Mouse (Mus musculus): Measurements from ENCODE around the gene Mymk. TPM values are rescaled to one million over a fixed set of nuclear protein-coding genes. Genes with fewer than 3 reads are reported as not detected.
A peak's percentile ranks its signal among the peaks of the same experiment; 100 is the strongest.

Mymk gene
- polyA plus RNA-seq, 1 experiment: not detected

DNA sequence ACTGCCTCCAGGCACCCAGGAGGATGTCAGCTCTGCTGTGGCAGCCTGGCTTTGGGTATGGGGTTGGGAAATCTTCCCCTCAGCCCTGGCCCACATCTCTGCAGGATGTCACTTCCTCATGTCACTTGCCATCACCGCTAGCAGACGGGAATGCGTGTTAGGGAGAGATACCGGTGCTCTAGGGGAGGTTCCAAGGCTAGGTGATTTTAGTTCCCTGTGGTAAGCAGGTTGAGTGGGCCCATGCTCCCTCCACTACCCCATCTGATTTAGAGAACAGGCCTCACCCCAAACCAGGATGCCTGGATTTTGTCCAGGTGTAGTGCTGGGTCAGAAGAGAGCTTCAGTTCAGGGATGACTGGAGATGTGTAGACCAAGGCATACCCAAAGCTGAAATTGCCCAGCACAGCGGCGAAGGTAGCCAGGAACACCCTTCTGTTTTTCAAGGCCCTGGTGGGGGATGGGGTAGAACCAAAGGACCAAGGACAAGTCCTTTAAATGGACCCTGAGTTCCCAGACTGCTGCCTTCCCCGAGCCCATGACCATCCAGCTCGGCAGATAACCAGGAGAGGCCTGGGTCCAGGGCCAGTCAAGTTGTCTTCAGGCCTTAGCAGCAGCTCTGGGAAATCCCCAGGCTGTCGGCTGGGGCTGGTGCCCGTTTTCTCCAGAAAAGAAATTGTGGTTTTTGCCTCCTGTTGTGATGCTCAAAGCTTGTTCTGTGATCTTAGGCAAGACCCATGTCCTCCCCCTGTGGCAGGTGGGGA is 44.9 kb downstream of the Mymk start:
- Histone ChIP-seq H3K27ac (ENCODE audit: insufficient read depth, low read depth, low read length) (peak overlapping the region; percentile 62), H3K4me1 (ENCODE audit: control insufficient read depth, insufficient read depth, low read length) (peaks cover 33% of the 10 kb centered on the region), H3K4me3 (ENCODE audit: insufficient read depth, low read length) (peak overlapping the region; percentile 64)
- TF ChIP-seq POLR2A (IDR thresholded peaks at IDR 0.05; ENCODE audit: borderline replicate concordance, low read depth, low read length): no peak; the same call in 1 of the 2 replicates
- TF ChIP-seq CTCF (IDR thresholded peaks at IDR 0.05; ENCODE audit: low read depth, low read length): no peak

DNA sequence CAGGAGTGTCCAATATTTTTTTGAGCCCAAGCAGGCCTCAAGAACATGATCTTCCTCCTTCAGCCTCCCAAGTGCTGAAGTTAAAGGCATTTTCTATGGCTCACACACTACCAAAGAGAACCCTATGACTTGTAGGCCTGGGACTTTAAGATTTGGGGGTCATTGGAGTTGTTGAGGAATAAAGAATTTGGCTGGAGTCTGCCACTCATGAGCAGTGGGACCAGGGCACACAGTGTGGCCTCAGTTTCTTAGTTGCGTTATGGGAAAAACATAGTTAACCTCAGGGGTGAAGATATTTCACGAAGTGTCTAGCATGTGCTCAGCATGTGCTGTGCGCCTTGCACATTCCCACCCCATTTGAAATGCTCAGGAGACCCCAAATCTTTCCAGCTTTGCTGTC is 45.6 kb downstream of the Mymk start:
- peaks cover 33% of the 10 kb centered on the region for H3K4me1 ChIP-seq (ENCODE audit: control insufficient read depth, insufficient read depth, low read length)
- H3K27ac ChIP-seq (ENCODE audit: insufficient read depth, low read depth, low read length): peak overlapping the region; percentile 59
- TF ChIP-seq POLR2A (IDR thresholded peaks at IDR 0.05; ENCODE audit: borderline replicate concordance, low read depth, low read length): no peak
- no peak for TF ChIP-seq CTCF (IDR thresholded peaks at IDR 0.05; ENCODE audit: low read depth, low read length)
- peak overlapping the region; percentile 64 for H3K4me3 ChIP-seq (ENCODE audit: insufficient read depth, low read length)

DNA sequence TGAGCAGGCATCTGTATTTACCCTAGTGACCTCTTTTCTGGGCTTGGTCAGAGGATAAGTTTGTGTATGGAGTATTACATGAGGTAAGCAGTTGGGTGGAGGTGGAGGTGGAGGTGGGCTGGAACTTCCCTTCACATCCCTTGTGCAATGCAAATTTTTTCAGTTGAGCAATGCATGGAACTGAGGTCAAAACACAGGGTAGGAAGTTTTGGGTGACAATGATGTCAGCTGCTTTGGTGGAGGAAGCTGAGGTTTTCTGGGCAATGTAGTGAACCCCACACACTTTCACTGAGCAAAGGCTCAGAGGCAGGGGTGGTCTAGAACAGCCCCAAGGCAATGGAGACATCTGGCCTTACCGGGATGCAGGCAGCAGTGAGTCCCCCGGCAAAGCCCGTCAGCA is 46.4 kb downstream of the Mymk start:
- peak overlapping the region; percentile 59 for H3K27ac ChIP-seq (ENCODE audit: insufficient read depth, low read depth, low read length)
- peak overlapping the region; percentile 12; the same call in 1 of the 2 replicates for H3K4me3 ChIP-seq (ENCODE audit: insufficient read depth, low read length)
- peaks cover 31% of the 10 kb centered on the region for H3K4me1 ChIP-seq (ENCODE audit: control insufficient read depth, insufficient read depth, low read length)
- TF ChIP-seq POLR2A (IDR thresholded peaks at IDR 0.05; ENCODE audit: borderline replicate concordance, low read depth, low read length) (no peak), CTCF (IDR thresholded peaks at IDR 0.05; ENCODE audit: low read depth, low read length) (no peak)

DNA sequence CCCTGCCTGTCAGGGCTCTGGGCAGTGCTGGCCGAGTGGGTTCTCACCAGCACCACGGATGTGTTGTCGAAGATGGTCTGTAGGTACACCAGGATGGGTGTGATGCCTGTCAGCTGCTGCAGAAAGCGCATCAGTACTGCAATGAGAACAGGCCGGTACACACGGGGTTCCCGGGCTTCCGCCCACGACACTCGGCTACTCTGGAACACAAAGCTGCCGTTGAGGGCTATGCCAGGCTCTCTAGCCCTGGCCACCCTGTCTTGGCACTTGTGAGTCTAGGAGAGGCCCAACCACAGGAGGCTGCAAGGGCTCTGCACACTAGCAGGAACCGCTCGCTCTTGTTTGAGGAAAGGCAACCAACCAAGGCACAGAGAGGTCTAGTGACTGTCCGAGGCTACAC is 47.8 kb downstream of the Mymk start:
- peaks cover 23% of the 10 kb centered on the region for H3K4me1 ChIP-seq (ENCODE audit: control insufficient read depth, insufficient read depth, low read length)
- no peak for TF ChIP-seq POLR2A (IDR thresholded peaks at IDR 0.05; ENCODE audit: borderline replicate concordance, low read depth, low read length)
- H3K4me3 ChIP-seq (ENCODE audit: insufficient read depth, low read length): no peak overlapping the region
- H3K27ac ChIP-seq (ENCODE audit: insufficient read depth, low read depth, low read length): no peak overlapping the region

DNA sequence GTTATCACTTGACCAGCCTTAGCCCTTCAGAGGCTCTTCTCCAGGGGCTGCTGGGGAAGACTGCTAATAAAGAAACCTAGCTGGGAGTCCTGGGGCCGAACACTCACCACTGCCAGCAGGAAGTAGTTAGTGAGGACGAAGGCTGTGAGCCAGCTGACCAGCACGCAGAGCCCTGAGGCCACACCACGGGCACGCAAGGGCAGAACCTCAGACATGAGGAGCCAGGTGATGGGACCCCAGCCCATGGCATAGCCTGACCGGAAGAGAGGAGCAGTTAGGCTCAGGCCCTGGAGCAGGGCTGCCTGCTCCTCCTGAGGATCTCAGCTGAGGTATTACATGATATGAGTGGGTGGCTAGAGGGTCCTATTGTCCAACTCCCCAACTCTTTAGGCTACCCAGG is 49.4 kb downstream of the Mymk start:
- Histone ChIP-seq H3K27ac (ENCODE audit: insufficient read depth, low read depth, low read length) (no peak overlapping the region), H3K4me3 (ENCODE audit: insufficient read depth, low read length) (no peak overlapping the region), H3K4me1 (ENCODE audit: control insufficient read depth, insufficient read depth, low read length) (peaks cover 17% of the 10 kb centered on the region)
- no peak for TF ChIP-seq POLR2A (IDR thresholded peaks at IDR 0.05; ENCODE audit: borderline replicate concordance, low read depth, low read length)
- TF ChIP-seq CTCF (IDR thresholded peaks at IDR 0.05; ENCODE audit: low read depth, low read length): no peak

DNA sequence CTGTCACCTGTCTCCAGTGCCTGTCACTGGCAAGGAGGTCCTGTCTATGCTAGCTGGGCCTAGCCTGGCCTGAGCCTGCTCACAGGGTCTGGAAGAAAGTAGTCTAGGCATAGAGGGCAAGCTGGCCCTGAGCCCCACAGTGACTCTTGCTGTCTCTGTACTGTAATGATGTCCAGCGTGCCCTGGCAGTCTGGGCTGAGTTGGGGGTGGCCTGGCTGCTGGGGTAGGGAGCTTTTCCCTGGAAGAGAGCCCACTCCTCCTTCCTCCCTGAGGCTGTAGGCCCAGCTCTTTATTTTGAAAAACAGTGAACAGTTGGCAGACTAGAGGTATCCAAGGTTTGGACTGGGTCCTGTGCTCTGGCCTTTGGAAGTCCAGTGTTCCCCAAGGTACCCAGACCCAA is 50.9 kb downstream of the Mymk start:
- H3K4me3 ChIP-seq (ENCODE audit: insufficient read depth, low read length): no peak overlapping the region
- peaks cover 12% of the 10 kb centered on the region for H3K4me1 ChIP-seq (ENCODE audit: control insufficient read depth, insufficient read depth, low read length)
- no peak overlapping the region for H3K27ac ChIP-seq (ENCODE audit: insufficient read depth, low read depth, low read length)
- TF ChIP-seq CTCF (IDR thresholded peaks at IDR 0.05; ENCODE audit: low read depth, low read length): no peak
- no peak for TF ChIP-seq POLR2A (IDR thresholded peaks at IDR 0.05; ENCODE audit: borderline replicate concordance, low read depth, low read length)

DNA sequence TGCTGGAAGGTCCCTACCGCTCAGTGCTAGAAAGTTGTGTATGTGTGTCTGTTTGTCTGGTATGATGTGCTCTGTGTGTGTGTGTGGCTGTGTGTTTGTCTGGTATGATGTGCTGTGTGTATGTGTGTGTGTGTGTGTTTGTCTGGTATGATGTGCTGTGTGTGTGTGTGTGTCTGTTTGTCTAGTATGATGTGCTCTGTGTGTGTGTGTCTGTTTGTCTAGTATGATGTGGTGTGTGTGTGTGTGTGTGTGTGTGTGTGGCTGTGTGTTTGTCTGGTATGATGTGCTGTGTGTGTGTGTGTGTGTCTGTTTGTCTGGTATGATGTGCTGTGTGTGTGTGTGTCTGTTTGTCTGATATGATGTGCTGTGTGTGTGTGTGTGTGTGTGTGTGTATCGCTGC is 52.4 kb downstream of the Mymk start:
- no peaks in the 10 kb centered on the region for H3K4me1 ChIP-seq (ENCODE audit: control insufficient read depth, insufficient read depth, low read length)
- no peak overlapping the region for H3K27ac ChIP-seq (ENCODE audit: insufficient read depth, low read depth, low read length)
- TF ChIP-seq POLR2A (IDR thresholded peaks at IDR 0.05; ENCODE audit: borderline replicate concordance, low read depth, low read length) (no peak), CTCF (IDR thresholded peaks at IDR 0.05; ENCODE audit: low read depth, low read length) (no peak)
- H3K4me3 ChIP-seq (ENCODE audit: insufficient read depth, low read length): no peak overlapping the region

DNA sequence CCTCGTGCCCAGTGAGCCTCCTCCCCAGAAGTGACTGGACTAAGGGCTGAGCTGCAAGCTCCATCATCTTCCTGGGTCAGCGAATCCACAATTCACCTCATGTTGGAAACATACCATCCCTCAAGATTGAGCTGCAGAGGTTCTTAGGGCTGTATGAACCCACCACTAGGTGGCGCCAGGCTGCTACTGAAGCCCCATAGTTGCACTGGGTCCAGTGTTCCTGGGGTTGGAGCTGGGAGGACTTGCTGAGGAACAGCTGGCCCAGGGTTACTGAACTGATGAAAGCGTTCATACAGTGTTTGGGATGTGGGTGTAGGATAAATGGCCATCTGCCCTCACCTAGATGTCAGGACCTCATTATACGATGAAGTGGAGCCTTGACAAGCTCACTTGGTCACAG is 54.2 kb downstream of the Mymk start:
- TF ChIP-seq POLR2A (IDR thresholded peaks at IDR 0.05; ENCODE audit: borderline replicate concordance, low read depth, low read length): no peak
- TF ChIP-seq CTCF (IDR thresholded peaks at IDR 0.05; ENCODE audit: low read depth, low read length): peak; percentile 95
- H3K4me3 ChIP-seq (ENCODE audit: insufficient read depth, low read length): no peak overlapping the region

More for the DNA sequence above, 54.2 kb downstream of the Mymk start:
- Histone ChIP-seq H3K4me1 (ENCODE audit: control insufficient read depth, insufficient read depth, low read length) (no peaks in the 10 kb centered on the region), H3K27ac (ENCODE audit: insufficient read depth, low read depth, low read length) (no peak overlapping the region)

Other genes starting within 250 kb of the Mymk start
- gene Abo, start 207.2 kb downstream of the Mymk start, polyA plus RNA-seq (2012; ENCODE audit: insufficient read depth, insufficient read length, missing spikeins): not detected in 2 replicates
- gene Surf6, start 169.3 kb downstream of the Mymk start, polyA plus RNA-seq (2012; ENCODE audit: insufficient read depth, insufficient read length, missing spikeins): 30.9 and 32.0 TPM in 2 replicates
- 46.0 and 53.0 TPM in 2 replicates for gene Med22, start 161.5 kb downstream of the Mymk start, polyA plus RNA-seq (2012; ENCODE audit: insufficient read depth, insufficient read length, missing spikeins)
- gene Rpl7a, start 161.4 kb downstream of the Mymk start, polyA plus RNA-seq (2012; ENCODE audit: insufficient read depth, insufficient read length, missing spikeins): 400 and 420 TPM in 2 replicates
- 38.4 and 46.6 TPM in 2 replicates for gene Surf2, start 155.8 kb downstream of the Mymk start, polyA plus RNA-seq (2012; ENCODE audit: insufficient read depth, insufficient read length, missing spikeins)
- 91.1 and 97.9 TPM in 2 replicates for gene Surf1, start 155.6 kb downstream of the Mymk start, polyA plus RNA-seq (2012; ENCODE audit: insufficient read depth, insufficient read length, missing spikeins)
- gene Surf4, start 138.3 kb downstream of the Mymk start, polyA plus RNA-seq (2012; ENCODE audit: insufficient read depth, insufficient read length, missing spikeins): 144 and 151 TPM in 2 replicates
- gene Stkld1, start 138.1 kb downstream of the Mymk start, polyA plus RNA-seq (2012; ENCODE audit: insufficient read depth, insufficient read length, missing spikeins): 2.5 TPM in 2 replicates
- gene Rexo4, start 107.8 kb downstream of the Mymk start, polyA plus RNA-seq (2012; ENCODE audit: insufficient read depth, insufficient read length, missing spikeins): 57.9 and 62.1 TPM in 2 replicates
- 0.16 TPM in 1 of 2 replicates, not detected in the other for gene Adamts13, start 98.8 kb downstream of the Mymk start, polyA plus RNA-seq (2012; ENCODE audit: insufficient read depth, insufficient read length, missing spikeins)
- 20.1 and 24.2 TPM in 2 replicates for gene Cacfd1, start 62.3 kb downstream of the Mymk start, polyA plus RNA-seq (2012; ENCODE audit: insufficient read depth, insufficient read length, missing spikeins)
- 24.5 and 26.9 TPM in 2 replicates for gene Slc2a6, start 44.2 kb downstream of the Mymk start, polyA plus RNA-seq (2012; ENCODE audit: insufficient read depth, insufficient read length, missing spikeins)
- gene Adamtsl2, start 7.2 kb upstream of the Mymk start, polyA plus RNA-seq (2012; ENCODE audit: insufficient read depth, insufficient read length, missing spikeins): not detected in 2 replicates
- not detected in 2 replicates for gene Fam163b, start 70.3 kb upstream of the Mymk start, polyA plus RNA-seq (2012; ENCODE audit: insufficient read depth, insufficient read length, missing spikeins)
- not detected in 2 replicates for gene Dbh, start 93.1 kb upstream of the Mymk start, polyA plus RNA-seq (2012; ENCODE audit: insufficient read depth, insufficient read length, missing spikeins)
- gene Sardh, start 176.2 kb upstream of the Mymk start, polyA plus RNA-seq (2012; ENCODE audit: insufficient read depth, insufficient read length, missing spikeins): not detected in 2 replicates

All from bone marrow macrophage, adult 2 months (primary cell).